Comparison of ENCODE assay signal across 18 mouse cellular contexts in genomic region chr19:31656256-31656655, GRCm38 (mm10).
A peak's percentile ranks its signal among the peaks of the same experiment; 100 is the strongest.
DNase-seq lines count a peak whose midpoint lies in the region; ATAC-seq and TF ChIP-seq lines count a peak whose summit lies in the region.
"Had no signal": no experiment of that assay in that cellular context is flagged by ENCODE, and none has a peak within 500 bp of the region (broad histone marks: within the 10 kb centered on the region; RNA-seq: fewer than 3 reads in every experiment).

No protein-coding gene starts in this region.

- WGBS in stomach, postnatal 0 days: 49% methylated on average over 7 of the region's 7 CpGs

- no peak overlapping the region; the same call in 1 of the 2 replicates for H3K9ac ChIP-seq in stomach, postnatal 0 days (ENCODE audit: low read length)
- H3K9ac ChIP-seq: midbrain, embryonic 15.5 days had no signal

- H3K27me3 ChIP-seq in testis, adult 2 months (ENCODE audit: control insufficient read depth, insufficient read depth, low read length): no peaks in the 10 kb centered on the region
- H3K27me3 ChIP-seq in stomach, postnatal 0 days (ENCODE audit: control insufficient read depth, insufficient read depth, low read length): no peaks in the 10 kb centered on the region
- H3K27me3 ChIP-seq: midbrain, embryonic 15.5 days had no signal

- TF ChIP-seq EP300 in stomach, postnatal 0 days (optimal IDR thresholded peaks at IDR 0.05): no peak

- no peaks in the 10 kb centered on the region for H3K4me1 ChIP-seq in testis, adult 2 months (ENCODE audit: control insufficient read depth, insufficient read depth, low read length)
- no peaks in the 10 kb centered on the region for H3K4me1 ChIP-seq in stomach, postnatal 0 days (replicated peaks; ENCODE audit: control insufficient read depth, insufficient read depth)

- H3K4me3 ChIP-seq in layer of hippocampus, adult 2 months: no peak overlapping the region
- H3K4me3 ChIP-seq in testis, adult 2 months (ENCODE audit: control insufficient read depth, low read depth, low read length): no peak overlapping the region
- H3K4me3 ChIP-seq in stomach, postnatal 0 days (ENCODE audit: low read depth, low read length): no peak overlapping the region
- H3K4me3 ChIP-seq: forebrain, embryonic 10.5 days; hindbrain, embryonic 10.5 days; midbrain, embryonic 15.5 days had no signal

- no peaks in the 10 kb centered on the region for H3K9me3 ChIP-seq in stomach, postnatal 0 days (ENCODE audit: control insufficient read depth, low read length)
- H3K9me3 ChIP-seq: forebrain, embryonic 10.5 days; hindbrain, embryonic 10.5 days; midbrain, embryonic 15.5 days had no signal

- DNase-seq in frontal cortex, postnatal 14 days (ENCODE audit: low spot score in 2 of 2): no peak
- no peak for DNase-seq in layer of hippocampus, adult 2 months (ENCODE audit: low spot score in 2 of 2)
- DNase-seq in layer of hippocampus, adult 11-12 months (ENCODE audit: low spot score): no peak
- DNase-seq in testis, postnatal 14 days (ENCODE audit: low spot score): no peak
- no peak for DNase-seq in stomach, postnatal 0 days (ENCODE audit: low spot score)
- DNase-seq: adrenal gland, postnatal 25 days; cerebellum, postnatal 10 days; embryo, embryonic 11 days; layer of hippocampus, postnatal 36 days; left cerebral cortex, postnatal 4 days; thymus, postnatal 4 days had no signal

- no peak overlapping the region for H3K27ac ChIP-seq in layer of hippocampus, adult 2 months
- peak overlapping the region; percentile 40 for H3K27ac ChIP-seq in testis, adult 2 months (ENCODE audit: control insufficient read depth, insufficient read depth, low read depth, low read length)
- peak overlapping the region; percentile 86 for H3K27ac ChIP-seq in stomach, postnatal 0 days (replicated peaks)
- H3K27ac ChIP-seq: forebrain, embryonic 10.5 days; hindbrain, embryonic 10.5 days; midbrain, embryonic 15.5 days had no signal

- H3K36me3 ChIP-seq in testis, adult 2 months (ENCODE audit: control insufficient read depth, insufficient read depth, low read length): no peaks in the 10 kb centered on the region
- no peaks in the 10 kb centered on the region for H3K36me3 ChIP-seq in stomach, postnatal 0 days (ENCODE audit: control insufficient read depth, insufficient read depth, low read length)
- H3K36me3 ChIP-seq: forebrain, embryonic 10.5 days; hindbrain, embryonic 10.5 days; midbrain, embryonic 15.5 days had no signal

- ATAC-seq in frontal cortex, adult (ENCODE audit: low TSS enrichment): peak; percentile 44
- no peak for ATAC-seq in stomach, postnatal 0 days (ENCODE audit: low FRiP score, low TSS enrichment)
- ATAC-seq in erythroid progenitor cell, adult 5-6 weeks (replicated peaks; ENCODE audit: low FRiP score, poor library complexity, severe bottlenecking): no peak
- ATAC-seq: midbrain, embryonic 15.5 days had no signal

- peak overlapping the region; percentile 33; the same call in 1 of the 2 replicates for H3K4me2 ChIP-seq in stomach, postnatal 0 days (replicated peaks; ENCODE audit: low read depth)
- H3K4me2 ChIP-seq: liver, embryonic 11.5 days; midbrain, embryonic 15.5 days had no signal

- TF ChIP-seq POLR2A in testis, adult 2 months (IDR thresholded peaks at IDR 0.05; ENCODE audit: control insufficient read depth, low read depth, low read length): no peak

- 0 out of 2 replicates have a peak, but pooled peaks have one; percentile 6 for TF ChIP-seq CTCF in layer of hippocampus, adult 2 months (conservative IDR thresholded peaks at IDR 0.05)
- no peak for TF ChIP-seq CTCF in testis, adult 2 months (IDR thresholded peaks at IDR 0.05; ENCODE audit: control insufficient read depth, insufficient read depth, insufficient replicate concordance, low read depth, low read length)
- TF ChIP-seq CTCF in stomach, postnatal 0 days (IDR thresholded peaks at IDR 0.05; ENCODE audit: low read depth): no peak
